Mouse (Mus musculus) lung, embryonic 16.5 days (tissue): ENCODE measurements around the gene Brd1. TPM values are rescaled to one million over a fixed set of nuclear protein-coding genes. Genes with fewer than 3 reads are reported as not detected.
"Not testable (repeated sequence)": the region's sequence is repeated elsewhere in the genome, so short reads cannot be mapped to it uniquely, and the experiment has no call there.

ENCODE experiments used
- ATAC-seq: fragments of 200-750 bp; cut with Nextera tagmentation; 2 replicates; pipeline ENCODE4 v1.8.0; 2017; ENCODE audit warnings: low read depth, mild to moderate bottlenecking, moderate library complexity
- H3K27ac ChIP-seq: fragments of 300-500 bp; sonication (generic); 2 replicates; pipeline ENCODE4 v1.5.1; 2014; ENCODE audit warnings: mild to moderate bottlenecking, control low read depth, low read length
- H3K27me3 ChIP-seq: fragments of 300-500 bp; sonication (generic); 2 replicates; pipeline ENCODE4 v1.6.1; 2014; ENCODE audit warnings: low read depth, low read length, mixed read lengths; ENCODE audit not compliant: control insufficient read depth, insufficient read depth
- H3K36me3 ChIP-seq: fragments of 300-500 bp; sonication (generic); 2 replicates; pipeline ENCODE4 v1.6.1; 2014; ENCODE audit warnings: low read length; ENCODE audit not compliant: control insufficient read depth, insufficient read depth
- H3K4me1 ChIP-seq: fragments of 300-500 bp; sonication (generic); replicated peaks from 2 replicates; pipeline ENCODE4 v1.6.1; 2014; ENCODE audit warnings: low read length, mixed read lengths; ENCODE audit not compliant: control insufficient read depth, insufficient read depth
- H3K4me2 ChIP-seq: fragments of 300-500 bp; sonication (generic); 2 replicates; pipeline ENCODE4 v1.6.1; 2014; ENCODE audit warnings: low read depth, low read length, control low read depth
- H3K4me3 ChIP-seq: fragments of 300-500 bp; sonication (generic); 2 replicates; pipeline ENCODE4 v1.5.1; 2014; ENCODE audit warnings: mild to moderate bottlenecking, low read length, control low read depth
- H3K9ac ChIP-seq: fragments of 300-500 bp; sonication (generic); 2 replicates; pipeline ENCODE4 v1.6.1; 2014; ENCODE audit warnings: low read length, control low read depth
- H3K9me3 ChIP-seq: fragments of 300-500 bp; sonication (generic); 2 replicates; pipeline ENCODE4 v1.6.1; 2016; ENCODE audit warnings: low read length; ENCODE audit not compliant: control insufficient read depth
- WGBS: fragments of 180-500 bp; shearing (Covaris S2); extraction: QIAGEN DNeasy Blood & Tissue Kit; methylation state at CpG from one replicate; pipeline ENCODE4 v1.1.7; 2014; 5-methylcytosine and 5-hydroxymethylcytosine counted together
- polyA plus RNA-seq: library from polyadenylated mRNA; unstranded; fragments of >200 nt; fragmentation: Nextera tagmentation; extraction: Ambion mirVana; gene quantifications from 2 replicates; pipeline ENCODE4 v1.2.1, GENCODE M21; 2015

Gene Brd1
- polyA plus RNA-seq, 1 experiment from 2014 or later: 17.7 TPM

GRCm38 (mm10) chr15:88751564-88752402 is 17.8 kb upstream of the Brd1 start, which contains the start of gene Zbed4:
Zbed4 (plus strand) TSS chr15:88751660.
- Histone ChIP-seq H3K4me1 (peaks cover 14% of the 10 kb centered on the region), H3K4me3 (peak within 1 kb of the TSS; percentile 85), H3K4me2 (peak within 1 kb of the TSS; percentile 89), H3K9me3 (no peaks in the 10 kb centered on the region), H3K27me3 (no peaks in the 10 kb centered on the region), H3K27ac (peak within 1 kb of the TSS; percentile 94), H3K36me3 (no peaks in the 10 kb centered on the region), H3K9ac (peak within 1 kb of the TSS; percentile 84)
- ATAC-seq: peak; percentile 26
- under 1% methylated on average over 90 of the region's 119 CpGs for WGBS

- Histone ChIP-seq H3K9ac (peak overlapping the region; percentile 74), H3K4me1 (peaks cover 14% of the 10 kb centered on the region), H3K27ac (peak overlapping the region; percentile 94), H3K9me3 (no peaks in the 10 kb centered on the region), H3K4me2 (peak overlapping the region; percentile 89), H3K27me3 (no peaks in the 10 kb centered on the region), H3K4me3 (peak overlapping the region; percentile 85), H3K36me3 (no peaks in the 10 kb centered on the region)
- peak; percentile 98 for ATAC-seq
- WGBS: 5% methylated on average over 53 of the region's 54 CpGs
Measured at GRCm38 (mm10) chr15:88750677-88751563, 16.9 kb upstream of the Brd1 start.

- no peak for ATAC-seq
- Histone ChIP-seq H3K36me3 (no peaks in the 10 kb centered on the region), H3K9me3 (no peaks in the 10 kb centered on the region), H3K9ac (no peak overlapping the region), H3K4me3 (no peak overlapping the region), H3K4me2 (no peak overlapping the region), H3K27ac (no peak overlapping the region), H3K27me3 (no peaks in the 10 kb centered on the region), H3K4me1 (peaks cover 14% of the 10 kb centered on the region)
- WGBS: 72% methylated on average over 10 of the region's 10 CpGs
Measured at GRCm38 (mm10) chr15:88750032-88750431, 16.0 kb upstream of the Brd1 start.

GRCm38 (mm10) chr15:88749617-88750016 is 15.6 kb upstream of the Brd1 start:
- 86% methylated on average over 8 of the region's 8 CpGs for WGBS
- not testable (repeated sequence) for H3K4me2 ChIP-seq, ATAC-seq, H3K36me3 ChIP-seq, H3K4me3 ChIP-seq, H3K9me3 ChIP-seq, H3K27ac ChIP-seq, H3K27me3 ChIP-seq, H3K9ac ChIP-seq
- peaks cover 14% of the 10 kb centered on the region for H3K4me1 ChIP-seq

- Histone ChIP-seq H3K9ac (no peak overlapping the region), H3K9me3 (no peaks in the 10 kb centered on the region), H3K4me3 (no peak overlapping the region), H3K27ac (no peak overlapping the region), H3K27me3 (no peaks in the 10 kb centered on the region), H3K36me3 (no peaks in the 10 kb centered on the region), H3K4me2 (no peak overlapping the region), H3K4me1 (peaks cover 7% of the 10 kb centered on the region; the same call in 1 of the 2 replicates)
- 49% methylated on average over 3 of the region's 3 CpGs for WGBS
- ATAC-seq: no peak
Measured at GRCm38 (mm10) chr15:88745926-88746325, 11.9 kb upstream of the Brd1 start.

- Histone ChIP-seq H3K27me3 (no peaks in the 10 kb centered on the region), H3K27ac (no peak overlapping the region), H3K4me2 (no peak overlapping the region), H3K9ac (no peak overlapping the region), H3K36me3 (no peaks in the 10 kb centered on the region), H3K4me1 (peaks cover 2% of the 10 kb centered on the region; the same call in 1 of the 2 replicates), H3K4me3 (no peak overlapping the region), H3K9me3 (no peaks in the 10 kb centered on the region)
- no peak for ATAC-seq
- 71% methylated on average over 3 of the region's 3 CpGs for WGBS
Measured at GRCm38 (mm10) chr15:88745347-88745746, 11.3 kb upstream of the Brd1 start.

GRCm38 (mm10) chr15:88743371-88743770 is 9.3 kb upstream of the Brd1 start:
- H3K9me3 ChIP-seq, H3K9ac ChIP-seq, H3K4me2 ChIP-seq, H3K4me3 ChIP-seq, H3K36me3 ChIP-seq, H3K27ac ChIP-seq, H3K27me3 ChIP-seq, ATAC-seq, H3K4me1 ChIP-seq: not testable (repeated sequence)
- WGBS: 85% methylated on average over 5 of the region's 5 CpGs

GRCm38 (mm10) chr15:88741366-88741765 is 7.3 kb upstream of the Brd1 start:
- H3K4me1 ChIP-seq: no peaks in the 10 kb centered on the region
- no peaks in the 10 kb centered on the region for H3K36me3 ChIP-seq
- H3K27me3 ChIP-seq: no peaks in the 10 kb centered on the region
- H3K9me3 ChIP-seq: no peaks in the 10 kb centered on the region
- ATAC-seq: no peak
- no peak overlapping the region for H3K4me3 ChIP-seq
- H3K4me2 ChIP-seq: no peak overlapping the region
- WGBS: 68% methylated on average over 6 of the region's 6 CpGs
- no peak overlapping the region for H3K9ac ChIP-seq
- H3K27ac ChIP-seq: no peak overlapping the region

GRCm38 (mm10) chr15:88738466-88738865 is 4.4 kb upstream of the Brd1 start:
- ATAC-seq: no peak
- H3K4me3 ChIP-seq: no peak overlapping the region
- H3K4me2 ChIP-seq: no peak overlapping the region
- H3K4me1 ChIP-seq: peaks cover 5% of the 10 kb centered on the region
- H3K36me3 ChIP-seq: no peaks in the 10 kb centered on the region
- H3K27ac ChIP-seq: no peak overlapping the region
- no peaks in the 10 kb centered on the region for H3K9me3 ChIP-seq
- H3K27me3 ChIP-seq: no peaks in the 10 kb centered on the region
- H3K9ac ChIP-seq: no peak overlapping the region
- WGBS: 75% methylated on average over 2 of the region's 2 CpGs
